Mouse (Mus musculus): ENCODE measurements at regions not wholly inside any gene's neighbourhood (a gene's known extent, or its start where the extent isn't known, plus 50 kb on each side); places are given as distances from the start of the nearest gene placed in this dataset.
"Not testable (repeated sequence)": the region's sequence is repeated elsewhere in the genome, so short reads cannot be mapped to it uniquely, and the experiment has no call there.

- TF ChIP-seq POLR2A (IDR thresholded peaks at IDR 0.05; ENCODE audit: low read depth, low read length); CTCF (IDR thresholded peaks at IDR 0.05; ENCODE audit: extremely low read depth, insufficient read depth, insufficient read length, insufficient replicate concordance): not testable (repeated sequence)
Observed at GRCm38 (mm10) chr1:16868383-16868782, 775.3 kb upstream of the 4930444P10Rik start.
